Mouse (Mus musculus): ENCODE measurements around the gene Gm20388.

Gm20388 gene

GRCm38 (mm10) chr8:120440739-120441138, 530.1 kb downstream of the Gm20388 start:
- DNase-seq (ENCODE audit: low spot score), result no peak

- DNase-seq (ENCODE audit: low spot score), result no peak
Observed at GRCm38 (mm10) chr8:120441637-120442036, 531.0 kb downstream of the Gm20388 start.

GRCm38 (mm10) chr8:120442306-120443003, 531.8 kb downstream of the Gm20388 start:
- DNase-seq (ENCODE audit: low spot score), result no peak

GRCm38 (mm10) chr8:120445249-120445648, 534.6 kb downstream of the Gm20388 start:
- DNase-seq (ENCODE audit: low spot score), result no peak

- peak; percentile 46 for DNase-seq (ENCODE audit: low spot score)
Observed at GRCm38 (mm10) chr8:120448131-120448530, 537.5 kb downstream of the Gm20388 start.

GRCm38 (mm10) chr8:120449139-120449538, 538.5 kb downstream of the Gm20388 start:
- no peak for DNase-seq (ENCODE audit: low spot score)

- peak; percentile 60 for DNase-seq (ENCODE audit: low spot score)
Observed at GRCm38 (mm10) chr8:120449608-120450031, 539.0 kb downstream of the Gm20388 start.

GRCm38 (mm10) chr8:120452111-120452510, 541.5 kb downstream of the Gm20388 start:
- DNase-seq (ENCODE audit: low spot score), result no peak

- no peak for DNase-seq (ENCODE audit: low spot score)
Observed at GRCm38 (mm10) chr8:120454404-120454803, 543.8 kb downstream of the Gm20388 start.

GRCm38 (mm10) chr8:120460375-120460774, 549.7 kb downstream of the Gm20388 start:
- DNase-seq (ENCODE audit: low spot score), result no peak

- DNase-seq (ENCODE audit: low spot score), result no peak
Observed at GRCm38 (mm10) chr8:120462119-120462551, 551.5 kb downstream of the Gm20388 start.

- DNase-seq (ENCODE audit: low spot score), result no peak
Observed at GRCm38 (mm10) chr8:120462611-120463010, 552.0 kb downstream of the Gm20388 start.

GRCm38 (mm10) chr8:120463918-120464584, 553.4 kb downstream of the Gm20388 start:
- no peak for DNase-seq (ENCODE audit: low spot score)

- DNase-seq (ENCODE audit: low spot score), result peak; percentile 45
Observed at GRCm38 (mm10) chr8:120464585-120464937, 553.9 kb downstream of the Gm20388 start.

- no peak for DNase-seq (ENCODE audit: low spot score)
Observed at GRCm38 (mm10) chr8:120465710-120466109, 555.1 kb downstream of the Gm20388 start.

GRCm38 (mm10) chr8:120466266-120466665, 555.6 kb downstream of the Gm20388 start:
- no peak for DNase-seq (ENCODE audit: low spot score)

- DNase-seq (ENCODE audit: low spot score), result no peak
Observed at GRCm38 (mm10) chr8:120467598-120467997, 557.0 kb downstream of the Gm20388 start.

- DNase-seq (ENCODE audit: low spot score), result no peak
Observed at GRCm38 (mm10) chr8:120470170-120470569, 559.5 kb downstream of the Gm20388 start.

- DNase-seq (ENCODE audit: low spot score), result peak; percentile 74
Observed at GRCm38 (mm10) chr8:120471166-120471565, 560.5 kb downstream of the Gm20388 start.

- DNase-seq (ENCODE audit: low spot score), result no peak
Observed at GRCm38 (mm10) chr8:120471752-120472151, 561.1 kb downstream of the Gm20388 start.

GRCm38 (mm10) chr8:120472230-120472629, 561.6 kb downstream of the Gm20388 start:
- DNase-seq (ENCODE audit: low spot score), result peak; percentile 53

GRCm38 (mm10) chr8:120473729-120474364, 563.2 kb downstream of the Gm20388 start:
- no peak for DNase-seq (ENCODE audit: low spot score)
